In the genomic region with DNA sequence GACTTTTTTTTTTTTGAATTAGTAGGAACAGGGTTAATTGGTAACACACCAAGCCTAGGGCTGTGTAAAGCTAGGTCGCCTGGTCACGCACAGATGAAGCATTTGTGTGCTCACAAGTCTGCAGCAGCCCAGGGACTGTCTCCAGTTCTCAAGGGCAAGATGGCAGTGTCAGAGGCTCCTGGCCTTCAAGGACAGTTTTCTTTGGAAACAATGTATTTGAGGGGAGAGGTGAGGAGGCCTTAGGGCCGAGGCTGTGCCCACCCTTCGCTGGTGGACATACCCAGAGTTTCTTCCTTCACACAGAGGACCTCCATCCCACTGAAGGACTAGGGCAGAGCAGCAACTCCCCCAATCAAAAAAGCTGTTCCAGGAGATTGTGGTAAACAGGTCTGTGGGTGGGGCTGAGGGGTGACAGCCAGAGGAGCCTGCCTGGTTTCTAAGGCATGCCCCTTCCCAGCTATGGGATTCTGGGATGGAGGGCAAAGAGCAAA, we compare ENCODE assay signal across 8 mouse cellular contexts. TPM values are rescaled to one million over a fixed set of nuclear protein-coding genes. Genes with fewer than 3 reads are reported as not detected.
DNase-seq lines count a peak whose midpoint lies in the region; ATAC-seq and TF ChIP-seq lines count a peak whose summit lies in the region.

No protein-coding gene starts in this region.

- no peak for ATAC-seq in heart, postnatal 0 days (ENCODE audit: insufficient read depth, low read depth)
- no peak for ATAC-seq in limb, embryonic 12.5 days (ENCODE audit: insufficient number of reproducible peaks, insufficient read depth, low FRiP score, low TSS enrichment, low read depth)
- no peak for ATAC-seq in neural tube, embryonic 12.5 days (ENCODE audit: low FRiP score, low read depth)
- ATAC-seq in megakaryocyte progenitor cell, adult 5-6 weeks (replicated peaks; ENCODE audit: poor library complexity): no peak
- no peak for ATAC-seq in megakaryocyte-erythroid progenitor cell, adult 5-6 weeks (replicated peaks; ENCODE audit: low FRiP score, low TSS enrichment, poor library complexity, severe bottlenecking)

- peak overlapping the region; percentile 60 for H3K4me2 ChIP-seq in heart, postnatal 0 days (ENCODE audit: low read depth, low read length)
- H3K4me2 ChIP-seq in limb, embryonic 12.5 days: peak overlapping the region; percentile 69
- H3K4me2 ChIP-seq in neural tube, embryonic 12.5 days (replicated peaks): peak overlapping the region; percentile 68

- no peak for TF ChIP-seq POLR2A in testis, adult 2 months (IDR thresholded peaks at IDR 0.05; ENCODE audit: control insufficient read depth, low read depth, low read length)

- DNase-seq in testis, postnatal 10 days (ENCODE audit: low spot score): no peak
- peak; percentile 41 to 62 for DNase-seq in cerebellum, postnatal 10 days
- peak; percentile 28 for DNase-seq in heart, postnatal 0 days (ENCODE audit: low spot score)

- H3K36me3 ChIP-seq in testis, adult 2 months (ENCODE audit: control insufficient read depth, insufficient read depth, low read length): no peaks in the 10 kb centered on the region; the same call in 1 of the 2 replicates
- peaks cover 1% of the 10 kb centered on the region; the same call in 1 of the 2 replicates for H3K36me3 ChIP-seq in heart, postnatal 0 days (replicated peaks; ENCODE audit: control insufficient read depth, insufficient read depth, low read length)
- H3K36me3 ChIP-seq in limb, embryonic 12.5 days: peaks cover 16% of the 10 kb centered on the region
- peaks cover 5% of the 10 kb centered on the region for H3K36me3 ChIP-seq in neural tube, embryonic 12.5 days

- H3K27me3 ChIP-seq in testis, adult 2 months (ENCODE audit: control insufficient read depth, insufficient read depth, low read length): no peaks in the 10 kb centered on the region
- no peaks in the 10 kb centered on the region for H3K27me3 ChIP-seq in heart, postnatal 0 days (ENCODE audit: control insufficient read depth, insufficient read depth, low read length)
- H3K27me3 ChIP-seq in limb, embryonic 12.5 days: no peaks in the 10 kb centered on the region
- no peaks in the 10 kb centered on the region for H3K27me3 ChIP-seq in neural tube, embryonic 12.5 days (replicated peaks)

- peaks cover 30% of the 10 kb centered on the region for H3K4me1 ChIP-seq in testis, adult 2 months (ENCODE audit: control insufficient read depth, insufficient read depth, low read length)
- H3K4me1 ChIP-seq in heart, postnatal 0 days (ENCODE audit: control insufficient read depth, insufficient read depth): peaks cover 77% of the 10 kb centered on the region
- H3K4me1 ChIP-seq in limb, embryonic 12.5 days (replicated peaks): peaks cover 75% of the 10 kb centered on the region
- H3K4me1 ChIP-seq in neural tube, embryonic 12.5 days: peaks cover 72% of the 10 kb centered on the region

- peak overlapping the region; percentile 96 for H3K4me3 ChIP-seq in testis, adult 2 months (ENCODE audit: control insufficient read depth, low read depth, low read length)
- H3K4me3 ChIP-seq in heart, postnatal 0 days (ENCODE audit: low read depth, low read length): peak overlapping the region; percentile 47
- H3K4me3 ChIP-seq in limb, embryonic 12.5 days (replicated peaks): 0 out of 2 replicates have a peak overlapping the region, but pooled peaks have one; percentile 39
- no peak overlapping the region for H3K4me3 ChIP-seq in neural tube, embryonic 12.5 days

- peak overlapping the region; percentile 90 for H3K27ac ChIP-seq in testis, adult 2 months (ENCODE audit: control insufficient read depth, insufficient read depth, low read depth, low read length)
- peak overlapping the region; percentile 99 for H3K27ac ChIP-seq in heart, postnatal 0 days (ENCODE audit: low read depth)
- peak overlapping the region; percentile 98 for H3K27ac ChIP-seq in limb, embryonic 12.5 days
- peak overlapping the region; percentile 94 for H3K27ac ChIP-seq in neural tube, embryonic 12.5 days

- TF ChIP-seq CTCF in testis, adult 2 months (IDR thresholded peaks at IDR 0.05; ENCODE audit: control insufficient read depth, insufficient read depth, insufficient replicate concordance, low read depth, low read length): no peak
- TF ChIP-seq CTCF in heart, postnatal 0 days (IDR thresholded peaks at IDR 0.05; ENCODE audit: low read depth): no peak

- no peaks in the 10 kb centered on the region for H3K9me3 ChIP-seq in heart, postnatal 0 days (replicated peaks; ENCODE audit: control insufficient read depth, low read length)
- H3K9me3 ChIP-seq in limb, embryonic 12.5 days: no peaks in the 10 kb centered on the region
- no peaks in the 10 kb centered on the region for H3K9me3 ChIP-seq in neural tube, embryonic 12.5 days

- 43% methylated on average over 4 of the region's 4 CpGs for WGBS in heart, postnatal 0 days
- WGBS in limb, embryonic 12.5 days: 28% methylated on average over 4 of the region's 4 CpGs
- 45% methylated on average over 4 of the region's 4 CpGs for WGBS in neural tube, embryonic 12.5 days

- TF ChIP-seq EP300 in heart, postnatal 0 days (IDR thresholded peaks at IDR 0.05; ENCODE audit: low read depth): no peak

- H3K9ac ChIP-seq in heart, postnatal 0 days (replicated peaks; ENCODE audit: low read depth, low read length): peak overlapping the region; percentile 65
- H3K9ac ChIP-seq in limb, embryonic 12.5 days (replicated peaks): peak overlapping the region; percentile 58; the same call in 1 of the 2 replicates
- peak overlapping the region; percentile 52 for H3K9ac ChIP-seq in neural tube, embryonic 12.5 days

RNA-seq across cellular contexts. Expression of a gene that starts 27.7 kb away (rescaled TPM):
- polyA plus RNA-seq in testis, adult 2 months (2012; rRNA removed): 25.3 and 28.1 TPM in 2 replicates
- total RNA-seq in heart, postnatal 0 days (2014; rRNA removed; ENCODE audit: low replicate concordance): 29.1 and 53.8 TPM in 2 replicates
- 12.8 and 14.9 TPM in 2 replicates for polyA plus RNA-seq in heart, postnatal 0 days (2015; fragmentation: Nextera tagmentation; extraction: Ambion mirVana)
- 37.2 and 41.4 TPM in 2 replicates for polyA plus RNA-seq in limb, embryonic 12.5 days (2016; fragmentation: Nextera tagmentation; extraction: Ambion mirVana)
- polyA plus RNA-seq in neural tube, embryonic 12.5 days (2016; fragmentation: Nextera tagmentation; extraction: Ambion mirVana): 27.0 and 33.0 TPM in 2 replicates
- 15.7 and 16.3 TPM in 2 replicates for total RNA-seq in megakaryocyte progenitor cell, adult 5-6 weeks (2015)
- 16.2 and 17.7 TPM in 2 replicates for total RNA-seq in megakaryocyte progenitor cell, adult 5-6 weeks (2017)
- 12.5 and 14.1 TPM in 2 replicates for total RNA-seq in megakaryocyte-erythroid progenitor cell, adult 5-6 weeks (2014; fragmentation: Nextera tagmentation)
- total RNA-seq in megakaryocyte-erythroid progenitor cell, adult 5-6 weeks (2017): 10.7 and 14.3 TPM in 2 replicates

RNA-seq across cellular contexts. Expression of a gene that starts 30.3 kb away (rescaled TPM):
- polyA plus RNA-seq in testis, adult 2 months (2012; rRNA removed): 20.1 and 26.1 TPM in 2 replicates
- 3.1 and 4.8 TPM in 2 replicates for total RNA-seq in heart, postnatal 0 days (2014; rRNA removed; ENCODE audit: low replicate concordance)
- 2.8 and 2.9 TPM in 2 replicates for polyA plus RNA-seq in heart, postnatal 0 days (2015; fragmentation: Nextera tagmentation; extraction: Ambion mirVana)
- 1.2 and 2.1 TPM in 2 replicates for polyA plus RNA-seq in limb, embryonic 12.5 days (2016; fragmentation: Nextera tagmentation; extraction: Ambion mirVana)
- polyA plus RNA-seq in neural tube, embryonic 12.5 days (2016; fragmentation: Nextera tagmentation; extraction: Ambion mirVana): 1.7 and 2.5 TPM in 2 replicates
- total RNA-seq in megakaryocyte progenitor cell, adult 5-6 weeks (2015): 28.7 and 30.5 TPM in 2 replicates
- total RNA-seq in megakaryocyte progenitor cell, adult 5-6 weeks (2017): 30.2 and 39.5 TPM in 2 replicates
- total RNA-seq in megakaryocyte-erythroid progenitor cell, adult 5-6 weeks (2014; fragmentation: Nextera tagmentation): 10.0 and 20.1 TPM in 2 replicates
- 11.7 and 11.9 TPM in 2 replicates for total RNA-seq in megakaryocyte-erythroid progenitor cell, adult 5-6 weeks (2017)

RNA-seq across cellular contexts. Expression of a gene that starts 46.6 kb away (rescaled TPM):
- 0.84 and 0.94 TPM in 2 replicates for polyA plus RNA-seq in testis, adult 2 months (2012; rRNA removed)
- 0.81 and 3.3 TPM in 2 replicates for total RNA-seq in heart, postnatal 0 days (2014; rRNA removed; ENCODE audit: low replicate concordance)
- 0.85 and 0.91 TPM in 2 replicates for polyA plus RNA-seq in heart, postnatal 0 days (2015; fragmentation: Nextera tagmentation; extraction: Ambion mirVana)
- 5.5 and 6.6 TPM in 2 replicates for polyA plus RNA-seq in limb, embryonic 12.5 days (2016; fragmentation: Nextera tagmentation; extraction: Ambion mirVana)
- 10.5 and 11.8 TPM in 2 replicates for polyA plus RNA-seq in neural tube, embryonic 12.5 days (2016; fragmentation: Nextera tagmentation; extraction: Ambion mirVana)
- total RNA-seq in megakaryocyte progenitor cell, adult 5-6 weeks (2015): 0.32 and 0.81 TPM in 2 replicates
- total RNA-seq in megakaryocyte progenitor cell, adult 5-6 weeks (2017): 1.5 and 2.8 TPM in 2 replicates
- 5.3 and 5.9 TPM in 2 replicates for total RNA-seq in megakaryocyte-erythroid progenitor cell, adult 5-6 weeks (2014; fragmentation: Nextera tagmentation)
- total RNA-seq in megakaryocyte-erythroid progenitor cell, adult 5-6 weeks (2017): 2.2 and 3.1 TPM in 2 replicates
